Mouse (Mus musculus): Measurements from ENCODE around the gene Cldn14.
A peak's percentile ranks its signal among the peaks of the same experiment; 100 is the strongest.
"Not testable (repeated sequence)": the region's sequence is repeated elsewhere in the genome, so short reads cannot be mapped to it uniquely, and the experiment has no call there.

The Cldn14 gene

DNA sequence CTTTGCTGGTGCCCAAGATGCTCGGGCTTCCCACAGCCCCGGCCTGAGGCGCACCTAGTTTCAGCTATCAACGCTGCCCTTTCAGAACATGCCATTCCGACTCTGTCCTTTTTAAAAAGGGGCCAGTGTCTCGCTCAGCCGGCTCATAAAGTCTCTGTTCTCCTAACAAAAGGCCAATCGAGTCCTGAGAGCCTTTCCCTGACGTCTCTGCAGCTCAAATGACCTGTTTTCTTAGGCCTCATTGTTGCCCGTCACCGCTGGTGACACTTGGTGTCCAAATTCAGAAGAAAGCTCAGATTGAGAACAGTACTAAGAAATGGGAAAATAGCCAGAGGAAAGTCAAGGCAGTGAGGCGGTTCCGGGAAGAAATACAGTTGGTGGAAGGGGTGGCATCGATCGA lies at the start of gene Cldn14:
TSS of gene Cldn14 (minus strand) at position 101 of the 400 bp plus-strand sequence.
- no peak for DNase-seq (ENCODE audit: low spot score in 2 of 2)

DNA sequence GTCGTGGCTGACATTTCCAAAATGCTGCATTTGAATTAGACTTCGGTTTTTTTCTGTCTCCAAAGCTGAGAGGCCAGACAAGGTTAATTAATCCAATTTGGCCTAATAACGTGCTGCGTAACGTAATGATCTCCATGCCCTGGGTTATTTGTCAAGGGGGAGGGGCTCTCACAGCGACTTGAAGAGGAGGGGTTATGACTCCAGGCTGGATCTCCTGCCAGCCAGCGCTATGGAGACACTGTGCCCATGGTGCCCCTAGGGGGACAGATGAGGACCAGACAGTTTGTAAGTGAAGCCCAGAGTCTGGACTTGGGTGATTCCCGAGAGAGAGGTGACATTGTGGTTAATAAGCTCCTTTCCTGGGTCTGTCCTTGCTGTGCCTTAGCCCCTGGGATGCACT lies 46.9 kb upstream of the Cldn14 start:
- DNase-seq (ENCODE audit: low spot score in 2 of 2): no peak

DNA sequence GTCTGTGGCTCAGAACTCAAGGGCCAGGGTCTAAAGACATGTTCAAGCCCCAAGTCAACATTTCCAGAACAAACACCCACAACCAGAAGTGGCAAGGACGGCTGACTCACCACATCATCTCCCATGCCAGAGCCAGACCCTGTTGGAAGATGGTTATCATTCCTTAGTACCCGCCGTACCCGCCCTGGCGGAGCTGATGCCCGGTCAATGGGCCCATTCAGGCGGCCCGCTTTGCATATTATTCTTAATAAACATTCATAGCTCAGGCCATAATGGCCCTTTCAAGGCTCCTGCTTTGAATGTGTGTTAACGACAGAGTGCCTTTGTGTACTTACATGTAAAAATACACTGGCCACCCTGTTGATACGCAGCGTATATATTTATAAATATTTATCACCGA lies 46.5 kb upstream of the Cldn14 start:
- DNase-seq (ENCODE audit: low spot score in 2 of 2): no peak

DNA sequence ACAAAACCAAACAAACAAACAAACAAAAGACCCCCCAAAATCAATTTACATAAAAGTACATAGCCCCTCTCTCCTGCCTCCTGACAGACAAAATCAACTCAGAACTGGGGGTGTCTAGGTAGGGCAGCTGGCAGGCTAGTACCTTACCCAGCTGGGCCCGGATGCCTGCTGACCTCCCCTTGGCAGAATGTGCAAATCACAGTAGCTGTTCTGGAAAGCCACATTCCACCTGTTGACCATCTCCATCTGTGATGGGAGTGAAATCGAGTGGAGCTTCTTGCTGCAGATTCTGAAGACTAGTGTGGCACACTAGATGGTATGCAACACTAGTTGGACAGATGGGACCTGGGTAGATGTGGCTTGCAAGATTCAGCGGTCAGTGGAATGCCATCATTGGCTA lies 41.7 kb upstream of the Cldn14 start:
- no peak for DNase-seq (ENCODE audit: low spot score in 2 of 2)

DNA sequence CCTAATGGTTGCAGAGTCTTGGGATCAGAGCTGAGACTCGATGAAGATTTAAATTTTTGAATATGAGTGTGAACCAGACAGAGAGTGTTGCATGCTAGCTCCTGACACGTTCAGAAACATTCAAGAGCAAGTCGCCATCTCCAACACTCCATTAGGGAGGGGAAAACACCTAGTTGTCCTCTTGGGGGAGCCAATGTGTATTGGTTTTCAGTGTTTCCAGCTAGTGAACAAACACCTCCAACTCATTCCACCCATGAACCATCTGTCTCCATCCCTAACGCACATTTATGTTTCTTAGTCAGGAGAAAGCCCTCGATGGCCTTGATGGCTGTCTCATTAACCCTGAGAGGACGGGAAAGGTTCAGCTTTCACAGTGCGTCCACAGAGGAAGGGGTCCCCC lies 36.4 kb upstream of the Cldn14 start:
- no peak for DNase-seq (ENCODE audit: low spot score in 2 of 2)

DNA sequence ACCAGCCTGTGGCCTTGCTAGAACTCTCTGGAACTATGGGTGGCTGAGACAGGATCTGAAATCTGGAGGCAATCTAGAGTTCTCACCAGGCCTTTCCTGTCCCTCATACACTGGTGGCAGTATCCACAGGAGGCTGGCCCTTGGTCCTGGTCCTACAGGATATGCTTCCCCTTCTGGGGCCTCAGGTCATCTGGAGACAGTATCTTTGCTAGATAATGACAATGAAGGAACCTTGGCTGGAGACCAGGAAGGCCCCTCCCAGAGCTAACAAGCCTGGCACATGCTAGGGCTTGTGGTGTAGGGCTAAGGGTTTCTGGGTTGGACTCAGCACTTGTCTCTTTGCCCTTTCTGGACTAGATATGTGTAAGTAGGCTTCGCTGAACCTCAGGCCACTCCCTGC lies 35.2 kb upstream of the Cldn14 start:
- DNase-seq (ENCODE audit: low spot score in 2 of 2): no peak

DNA sequence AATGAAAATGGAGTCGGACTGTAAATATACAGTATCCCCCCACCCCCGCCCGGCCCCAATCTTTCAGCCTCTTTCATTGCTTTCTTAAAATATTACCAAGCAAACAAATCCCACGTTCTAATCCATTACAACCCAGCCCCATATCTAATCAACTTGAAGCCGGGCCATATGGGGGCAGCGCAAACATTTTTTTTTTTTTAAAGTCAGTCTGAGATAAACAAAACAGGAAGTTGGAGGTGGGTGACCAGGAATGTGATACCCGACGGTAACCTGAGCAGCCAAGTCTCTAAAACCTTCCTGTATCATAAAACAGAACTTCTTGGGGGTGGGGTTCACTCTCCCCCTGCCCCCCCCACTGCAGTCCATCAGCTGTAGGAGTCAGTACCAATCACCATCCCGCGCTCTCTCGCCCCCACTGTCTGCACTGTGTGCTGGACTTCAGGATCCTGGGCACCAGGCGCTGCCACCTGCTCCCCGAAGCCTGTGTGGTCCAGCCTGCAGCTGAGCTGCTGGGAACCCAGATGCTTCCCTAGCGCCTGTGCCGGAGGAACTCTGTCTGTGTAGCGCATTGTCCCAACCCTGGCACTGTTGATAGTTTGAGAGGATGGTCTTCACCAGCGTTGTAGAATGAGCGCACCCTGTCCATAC lies 32.6 kb upstream of the Cldn14 start:
- no peak for DNase-seq (ENCODE audit: low spot score in 2 of 2)

DNA sequence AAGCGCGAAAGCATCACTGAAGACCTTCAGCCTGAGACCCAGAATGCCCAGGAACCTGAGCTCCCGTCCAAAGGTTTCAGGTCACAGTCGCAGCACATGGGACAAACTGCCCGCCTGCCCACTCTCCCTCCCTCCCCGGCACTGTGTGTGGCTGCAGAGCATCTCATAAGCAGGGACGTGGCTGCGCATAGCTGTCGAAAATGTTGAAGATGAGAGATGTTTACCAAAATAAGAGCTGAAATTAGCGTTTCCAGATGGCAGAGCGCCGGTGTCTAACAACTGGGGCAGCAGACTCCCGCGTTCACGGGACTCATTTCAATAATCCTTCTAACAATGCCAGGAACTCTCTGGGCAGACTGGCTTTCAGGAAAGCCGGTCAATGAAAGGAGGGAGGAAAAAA lies 31.8 kb upstream of the Cldn14 start:
- DNase-seq (ENCODE audit: low spot score in 2 of 2): no peak

DNA sequence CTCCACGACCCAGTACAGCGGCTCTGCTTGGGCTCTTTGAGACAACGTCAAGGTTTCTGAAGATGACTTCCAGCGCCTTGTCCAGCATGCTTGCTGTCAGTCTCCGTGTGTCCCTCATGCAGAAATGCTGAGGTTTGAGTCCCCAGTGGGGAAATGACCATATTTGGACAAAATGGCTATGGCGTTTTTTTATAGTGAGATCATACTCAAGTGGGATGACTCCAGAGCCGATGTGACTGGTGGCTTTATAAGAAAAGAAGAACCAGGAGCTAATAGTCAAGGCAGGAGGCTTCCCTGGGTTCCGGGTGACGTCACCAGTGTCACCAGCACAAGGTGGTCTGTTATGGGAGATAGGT lies 30.3 kb upstream of the Cldn14 start:
- no peak for DNase-seq (ENCODE audit: low spot score in 2 of 2)

DNA sequence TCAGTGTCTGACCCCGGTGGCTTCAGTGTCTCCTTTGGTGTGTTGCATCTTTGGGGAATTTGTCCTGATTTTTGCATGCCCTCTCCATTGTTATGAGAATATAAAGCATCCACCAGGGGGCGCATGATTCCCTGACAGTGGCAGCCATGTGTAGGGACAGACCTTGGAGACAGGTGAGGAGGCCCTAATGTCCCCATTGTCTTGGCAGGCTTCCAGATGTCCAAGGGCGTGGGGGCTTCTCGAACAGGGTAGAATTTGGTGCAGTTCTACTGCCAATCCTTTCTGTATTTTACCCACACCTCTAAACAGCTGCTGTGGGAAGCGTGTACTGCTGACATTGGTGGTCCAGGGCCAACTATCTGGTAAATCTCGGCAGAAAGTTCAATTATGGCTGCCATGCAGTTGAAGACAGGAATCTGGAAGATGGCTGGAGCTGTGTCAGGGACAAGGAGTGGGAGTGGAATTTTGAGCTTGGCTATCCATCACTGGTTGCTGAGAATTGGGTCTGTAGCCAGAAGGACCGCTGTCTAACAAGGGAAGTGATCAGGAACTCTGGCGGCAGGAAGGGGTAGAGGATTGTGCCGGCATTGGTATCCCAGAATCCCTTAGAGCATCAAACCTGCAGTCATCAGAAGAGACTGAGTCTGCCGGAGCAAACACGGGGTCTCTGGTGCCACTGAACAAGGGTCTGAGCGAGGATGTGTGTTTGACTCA lies 29.8 kb upstream of the Cldn14 start:
- peak; percentile 50 to 83 for DNase-seq (ENCODE audit: low spot score in 2 of 2)

DNA sequence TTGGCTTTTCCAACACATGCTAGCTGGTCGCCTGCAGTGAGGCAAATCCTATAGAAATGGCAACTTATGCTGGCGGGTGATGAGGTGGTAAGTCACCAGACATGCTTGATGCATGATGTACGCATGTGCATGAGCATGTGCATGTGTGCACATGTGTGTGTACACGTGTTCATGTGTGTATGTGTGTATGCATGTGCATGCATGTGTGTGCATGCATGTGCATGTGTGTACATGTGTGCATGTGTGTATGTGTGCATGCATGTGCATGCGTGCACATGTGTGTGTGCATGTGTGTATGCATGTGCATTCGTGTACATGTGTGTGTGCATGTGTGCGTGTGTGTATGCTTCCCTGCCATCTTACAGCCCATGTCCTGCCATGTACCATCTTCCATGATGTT lies 28.6 kb upstream of the Cldn14 start:
- no peak for DNase-seq (ENCODE audit: low spot score in 2 of 2)

DNA sequence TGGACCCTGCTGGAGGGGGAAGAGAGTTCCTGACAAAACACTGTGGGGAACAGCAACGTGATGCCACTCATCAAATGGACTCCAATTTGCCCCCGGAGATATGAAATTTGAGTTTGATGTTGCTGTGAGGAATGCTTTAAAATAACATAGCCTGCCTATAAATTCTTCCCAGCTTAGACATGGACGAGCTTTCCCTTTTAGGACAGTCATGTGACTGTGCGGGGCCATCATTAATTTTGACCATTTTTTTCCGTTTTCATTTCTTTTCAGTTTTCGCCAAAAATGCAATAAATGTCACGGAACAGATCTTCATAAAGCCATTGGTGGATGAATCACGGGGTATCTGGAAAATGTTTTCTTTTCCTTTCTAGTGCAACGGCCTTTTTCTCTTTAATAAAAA lies 25.5 kb upstream of the Cldn14 start:
- DNase-seq (ENCODE audit: low spot score in 2 of 2): no peak

DNA sequence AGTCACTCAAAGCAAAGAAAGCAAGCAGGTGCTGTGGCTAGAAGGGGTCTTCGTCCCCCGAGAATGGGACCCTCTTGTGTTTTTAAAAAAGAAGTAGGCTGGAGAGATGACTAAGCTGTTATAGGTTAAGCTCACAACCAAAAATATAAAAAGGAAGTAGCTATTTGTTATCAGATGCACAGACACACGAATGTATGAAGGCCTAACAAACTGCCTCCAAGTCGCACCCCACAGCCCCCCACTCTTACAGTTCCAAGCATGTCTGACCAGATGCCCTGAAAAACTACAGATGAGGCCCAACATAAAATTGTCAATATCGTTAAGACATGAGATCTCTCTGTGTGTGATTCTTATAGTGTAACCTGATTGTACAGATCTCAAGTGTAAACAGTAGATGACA lies 23.6 kb upstream of the Cldn14 start:
- no peak for DNase-seq (ENCODE audit: low spot score in 2 of 2)

DNA sequence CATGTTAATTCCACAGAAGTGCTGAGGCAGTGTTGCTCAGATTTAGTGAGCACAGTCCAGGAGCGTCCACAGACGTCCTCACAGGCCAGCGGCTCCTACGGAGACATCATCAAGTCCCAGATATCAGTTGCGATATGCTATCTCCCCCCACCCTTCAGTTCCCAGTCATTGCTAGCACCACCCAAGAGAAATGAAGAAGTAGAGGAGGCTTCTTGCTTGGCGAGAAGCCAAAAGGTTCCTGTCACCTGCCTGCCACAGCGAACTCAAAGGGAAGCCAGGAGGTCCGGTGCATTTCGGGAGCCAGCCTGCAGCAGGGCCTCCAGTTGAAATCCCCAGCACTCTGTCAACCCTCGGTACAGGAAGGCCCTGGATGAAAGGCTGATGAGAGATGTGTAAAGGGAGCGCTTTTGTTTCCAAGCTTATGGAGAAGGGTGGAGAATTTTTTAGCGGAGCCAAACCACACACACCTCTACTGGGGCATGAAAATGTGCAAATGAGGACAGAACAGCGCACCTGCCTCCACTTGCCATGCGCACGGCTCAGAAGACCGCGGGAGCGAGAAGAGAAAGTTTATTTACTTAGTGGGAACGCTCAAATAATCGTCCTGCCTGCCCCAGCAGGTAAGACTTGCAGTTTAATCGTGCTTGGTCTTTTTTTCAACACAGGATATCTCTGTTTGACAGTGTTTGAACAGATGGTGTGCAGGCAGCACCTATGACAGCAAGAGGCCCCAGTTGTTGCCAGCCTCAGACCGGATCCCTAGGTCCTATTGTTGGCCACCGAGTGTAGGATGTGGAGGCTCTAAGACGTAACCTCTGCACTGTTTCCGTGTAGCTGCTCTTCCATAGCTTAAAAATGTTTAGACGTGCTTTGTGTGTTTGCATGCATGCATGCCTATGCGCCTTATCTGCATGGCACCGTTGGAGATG lies 15.0 kb upstream of the Cldn14 start:
- no peak for DNase-seq (ENCODE audit: low spot score in 2 of 2)

DNA sequence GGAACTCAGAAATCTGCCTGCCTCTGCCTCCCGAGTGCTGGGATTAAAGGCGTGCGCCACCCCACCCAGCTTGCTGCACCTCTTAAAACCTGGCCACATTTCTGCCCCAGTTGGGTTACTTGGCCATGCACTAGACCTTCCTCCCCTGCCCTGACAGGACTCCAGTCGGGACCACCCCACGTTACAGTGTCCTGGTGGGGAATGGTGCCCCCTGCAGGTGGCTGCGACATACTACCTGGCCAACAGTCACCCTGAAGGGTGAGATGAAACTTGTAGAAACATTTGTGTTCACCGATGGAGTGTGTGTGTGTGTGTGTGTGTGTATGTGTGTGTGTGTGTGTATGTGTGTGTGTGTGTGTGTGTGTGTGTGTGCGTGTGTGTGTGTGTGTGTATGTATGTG lies 11.1 kb upstream of the Cldn14 start:
- DNase-seq (ENCODE audit: low spot score in 2 of 2): not testable (repeated sequence)

DNA sequence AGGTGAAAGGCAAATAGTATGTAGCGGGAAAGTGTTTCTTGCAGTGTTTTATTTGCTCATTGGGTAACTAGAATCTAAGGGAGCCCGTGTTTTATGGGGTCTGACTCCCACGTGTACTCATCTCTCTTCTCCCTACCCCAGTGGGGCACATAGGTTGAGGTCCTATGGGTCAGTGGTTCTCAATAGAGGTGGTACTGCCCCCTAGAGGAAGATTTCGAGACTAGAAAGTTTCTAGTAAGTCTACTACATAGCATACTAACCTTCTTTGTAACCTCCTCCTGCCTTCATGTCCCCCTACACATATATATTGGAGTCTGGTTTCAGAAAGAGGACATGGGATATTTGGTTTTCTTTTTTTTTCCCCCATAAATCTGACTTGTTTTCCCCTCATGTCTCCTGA lies 9.3 kb upstream of the Cldn14 start:
- DNase-seq (ENCODE audit: low spot score in 2 of 2): no peak

DNA sequence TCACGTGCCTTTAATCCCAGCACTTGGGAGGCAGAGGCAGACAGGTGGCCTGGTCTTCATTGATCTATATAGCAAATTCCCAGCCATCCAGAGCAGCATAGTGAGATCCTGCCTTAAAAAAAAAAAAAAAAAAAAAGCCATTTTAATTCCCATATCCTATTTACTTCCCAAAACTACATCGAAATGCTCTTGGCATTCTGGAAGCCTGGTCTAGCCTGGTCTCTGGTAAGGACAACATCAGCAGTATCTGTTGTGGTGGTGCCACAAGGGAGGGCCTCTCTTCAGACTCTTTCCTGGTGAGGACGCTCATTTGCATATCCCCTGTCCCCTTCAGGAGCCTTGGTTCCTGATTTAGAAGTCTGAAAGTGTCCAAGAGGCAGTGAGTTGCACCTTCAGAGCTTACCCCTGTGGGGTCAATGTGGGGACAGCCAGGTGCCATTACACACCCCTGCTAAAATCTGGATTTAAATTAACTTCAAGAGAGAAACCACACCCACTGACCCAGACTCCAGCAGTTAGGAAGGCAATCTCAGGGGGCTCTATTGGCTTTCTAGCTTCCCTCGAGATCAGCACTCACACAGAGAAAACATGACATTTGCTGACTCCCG lies 6.0 kb upstream of the Cldn14 start:
- DNase-seq (ENCODE audit: low spot score in 2 of 2): no peak

DNA sequence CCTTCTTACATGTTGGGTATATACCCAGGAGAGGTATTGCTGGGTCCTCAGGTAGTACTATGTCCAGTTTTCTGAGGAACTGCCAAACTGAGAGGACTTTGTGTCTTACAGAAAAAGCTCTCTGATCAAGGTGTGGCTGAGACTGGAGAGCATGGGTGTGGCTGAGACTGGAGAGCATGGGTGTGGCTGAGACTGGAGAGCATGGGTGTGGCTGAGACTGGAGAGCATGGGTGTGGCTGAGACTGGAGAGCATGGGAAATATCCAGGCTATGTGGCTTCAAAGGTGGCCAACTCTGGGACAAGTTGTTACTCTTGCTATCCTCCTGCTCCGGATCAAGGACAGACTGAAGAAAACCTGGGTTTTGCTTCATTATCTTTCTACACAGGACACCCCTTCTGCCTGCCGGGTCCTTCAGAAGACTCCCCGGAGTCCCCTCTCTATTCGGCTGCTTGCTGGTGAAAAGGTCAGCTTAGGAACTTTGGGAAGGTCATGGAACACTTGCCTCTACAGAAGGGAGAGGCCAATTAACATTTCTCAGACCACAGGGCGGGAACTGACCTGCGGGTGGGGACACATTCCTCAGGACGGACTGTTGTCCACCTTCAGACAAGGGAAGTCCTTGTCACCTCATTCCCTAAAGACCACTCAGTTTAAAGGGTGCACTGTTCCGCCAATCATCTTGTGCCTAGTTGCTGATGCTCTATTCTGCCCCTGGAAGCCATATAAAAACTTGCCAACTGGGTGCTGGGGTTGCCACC lies 4.9 kb upstream of the Cldn14 start:
- DNase-seq (ENCODE audit: low spot score in 2 of 2): not testable (repeated sequence)

DNA sequence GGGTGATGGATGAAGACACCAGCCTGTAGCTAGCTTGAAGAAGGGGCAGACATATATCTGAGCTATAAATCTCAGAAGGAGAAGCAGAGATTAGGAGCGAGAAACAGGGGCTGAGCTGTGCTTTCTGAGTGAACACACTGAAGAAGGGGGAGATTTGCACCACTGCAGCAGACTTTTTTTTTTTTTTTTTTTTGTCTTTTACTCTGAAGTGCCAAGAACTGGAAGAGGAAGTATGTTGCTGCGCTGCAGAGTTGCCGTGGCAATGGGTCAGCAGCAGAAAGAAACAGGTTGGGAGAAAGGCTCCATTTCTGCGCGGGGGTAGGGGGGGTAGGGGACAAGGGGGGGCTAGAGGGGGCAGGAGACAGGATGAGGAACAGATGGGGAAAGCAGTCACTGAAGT lies 2.6 kb upstream of the Cldn14 start:
- no peak for DNase-seq (ENCODE audit: low spot score in 2 of 2)

DNA sequence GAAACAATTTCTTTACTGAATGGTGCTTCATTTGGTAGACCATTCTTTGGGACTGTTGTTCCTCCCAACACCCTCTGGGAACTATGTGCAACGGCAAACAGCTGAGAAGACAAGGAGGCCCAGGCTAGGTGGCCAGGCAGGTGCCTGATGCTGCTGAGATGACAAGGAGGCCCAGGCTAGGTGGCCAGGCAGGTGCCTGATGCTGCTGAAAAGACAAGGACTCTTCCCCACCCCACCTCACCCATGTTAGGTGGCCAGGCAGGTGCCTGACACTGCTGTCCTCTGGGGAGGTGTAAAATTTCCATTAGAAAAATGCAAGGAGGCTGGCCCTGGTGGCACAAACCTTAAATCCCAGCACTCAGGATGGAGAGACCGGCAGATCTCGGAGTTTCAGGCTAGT lies 2.0 kb upstream of the Cldn14 start:
- peak in 1 of 2 experiments; percentile 21 for DNase-seq (ENCODE audit: low spot score in 2 of 2)

DNA sequence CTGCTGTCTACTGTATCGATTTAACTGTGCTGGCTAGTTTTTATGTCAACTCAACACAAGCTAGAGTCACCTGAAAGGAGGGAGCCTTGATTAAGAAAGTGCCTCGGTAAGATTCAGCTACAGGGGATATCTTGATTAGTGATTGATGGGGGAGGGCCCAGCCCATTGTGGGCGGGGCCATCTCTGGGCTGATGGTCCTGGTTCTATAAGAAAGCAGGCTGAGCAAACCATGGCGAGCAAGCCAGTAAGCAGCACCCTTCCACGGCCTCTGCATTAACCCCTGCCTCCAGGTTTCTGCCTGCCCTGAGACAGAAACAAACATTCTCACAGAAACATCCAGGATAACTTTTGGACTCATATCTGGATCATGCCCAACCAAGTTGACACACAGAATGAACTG lies 1.5 kb upstream of the Cldn14 start:
- no peak for DNase-seq (ENCODE audit: low spot score in 2 of 2)

DNA sequence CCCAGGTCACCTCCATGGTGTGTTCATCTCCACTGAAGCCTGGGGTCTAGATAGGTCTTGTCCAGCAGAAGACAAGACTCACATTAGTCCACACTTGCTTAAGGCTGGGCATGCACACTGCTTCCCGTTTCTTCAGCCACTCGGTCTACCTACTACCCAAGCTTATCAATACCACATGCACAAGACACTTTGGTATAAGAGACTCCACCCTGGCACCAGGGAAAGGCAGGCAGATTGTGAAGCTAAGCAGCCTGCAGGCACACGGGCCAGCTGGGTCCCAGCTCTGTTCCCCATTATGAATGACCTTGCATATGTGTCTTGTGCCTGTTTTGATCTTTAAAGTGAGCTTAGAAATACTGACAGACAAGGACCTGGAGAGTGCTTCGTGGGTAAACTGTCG lies 719 bp upstream of the Cldn14 start:
- DNase-seq (ENCODE audit: low spot score in 2 of 2): no peak
